Mouse (Mus musculus) forebrain, embryonic 12.5 days (tissue): ENCODE measurements around the gene Pef1. TPM values are rescaled to one million over a fixed set of nuclear protein-coding genes. Genes with fewer than 3 reads are reported as not detected.

Source experiments
- ATAC-seq: fragments of 200-750 bp; cut with Nextera tagmentation; 2 replicates; pipeline ENCODE4 v1.8.0; 2017; ENCODE audit warnings: moderate TSS enrichment; ENCODE audit not compliant: low FRiP score
- H3K27ac ChIP-seq: fragments of 300-500 bp; sonication (generic); 2 replicates; pipeline ENCODE4 v1.5.1; 2016; ENCODE audit warnings: mild to moderate bottlenecking
- H3K27me3 ChIP-seq: fragments of 300-500 bp; sonication (generic); 2 replicates; pipeline ENCODE4 v1.6.1; 2016; ENCODE audit warnings: mild to moderate bottlenecking
- H3K36me3 ChIP-seq: fragments of 300-500 bp; sonication (generic); replicated peaks from 2 replicates; pipeline ENCODE4 v1.6.1; 2016; ENCODE audit warnings: mild to moderate bottlenecking
- H3K4me1 ChIP-seq: fragments of 300-500 bp; sonication (generic); 2 replicates; pipeline ENCODE4 v1.6.1; 2016
- H3K4me2 ChIP-seq: fragments of 300-500 bp; sonication (generic); 2 replicates; pipeline ENCODE4 v1.6.1; 2016; ENCODE audit warnings: mild to moderate bottlenecking, moderate library complexity
- H3K4me3 ChIP-seq: fragments of 300-500 bp; sonication (generic); replicated peaks from 2 replicates; pipeline ENCODE4 v1.5.1; 2016; ENCODE audit warnings: mild to moderate bottlenecking
- H3K9ac ChIP-seq: fragments of 300-500 bp; sonication (generic); 2 replicates; pipeline ENCODE4 v1.6.1; 2016; ENCODE audit warnings: mild to moderate bottlenecking
- H3K9me3 ChIP-seq: fragments of 300-500 bp; sonication (generic); 2 replicates; pipeline ENCODE4 v1.6.1; 2016
- WGBS: fragments of 180-500 bp; shearing (Covaris S2); methylation state at CpG from one replicate; pipeline ENCODE4 v1.1.7; 2016; 5-methylcytosine and 5-hydroxymethylcytosine counted together
- polyA plus RNA-seq: library from polyadenylated mRNA; unstranded; fragments of >200 nt; fragmentation: Nextera tagmentation; extraction: Ambion mirVana; gene quantifications from 2 replicates; pipeline ENCODE4 v1.2.1, GENCODE M21; 2016

The Pef1 gene
- polyA plus RNA-seq, 1 experiment from 2014 or later, result 60.4 TPM

GRCm38 (mm10) chr4:130125164-130125563 is 22.8 kb downstream of the Pef1 start:
- Histone ChIP-seq H3K27ac (no peak overlapping the region), H3K4me3 (no peak overlapping the region), H3K4me2 (no peak overlapping the region), H3K4me1 (no peaks in the 10 kb centered on the region), H3K36me3 (peaks cover 68% of the 10 kb centered on the region), H3K9me3 (no peaks in the 10 kb centered on the region), H3K9ac (no peak overlapping the region), H3K27me3 (no peaks in the 10 kb centered on the region)
- ATAC-seq, result no peak
- WGBS, result 95% methylated on average over 6 of the region's 6 CpGs

- Histone ChIP-seq H3K27me3 (no peaks in the 10 kb centered on the region), H3K36me3 (peaks cover 68% of the 10 kb centered on the region), H3K27ac (no peak overlapping the region), H3K4me1 (0 out of 2 replicates have a peak, but pooled peaks cover 3% of the 10 kb centered on the region), H3K9me3 (no peaks in the 10 kb centered on the region), H3K4me3 (no peak overlapping the region), H3K4me2 (no peak overlapping the region), H3K9ac (no peak overlapping the region)
- WGBS, result 87% methylated on average over 5 of the region's 5 CpGs
- no peak for ATAC-seq
Observed at GRCm38 (mm10) chr4:130125935-130126334, 23.6 kb downstream of the Pef1 start.

- Histone ChIP-seq H3K36me3 (peaks cover 41% of the 10 kb centered on the region), H3K27ac (no peak overlapping the region), H3K27me3 (no peaks in the 10 kb centered on the region), H3K9ac (no peak overlapping the region), H3K4me1 (0 out of 2 replicates have a peak, but pooled peaks cover 3% of the 10 kb centered on the region), H3K9me3 (no peaks in the 10 kb centered on the region), H3K4me2 (no peak overlapping the region), H3K4me3 (no peak overlapping the region)
- ATAC-seq, result no peak
- 86% methylated on average over 5 of the region's 5 CpGs for WGBS
Observed at GRCm38 (mm10) chr4:130128907-130129306, 26.5 kb downstream of the Pef1 start.

- Histone ChIP-seq H3K9ac (no peak overlapping the region), H3K4me2 (no peak overlapping the region), H3K4me3 (no peak overlapping the region), H3K4me1 (0 out of 2 replicates have a peak, but pooled peaks cover 3% of the 10 kb centered on the region), H3K36me3 (peaks cover 29% of the 10 kb centered on the region), H3K27me3 (peaks cover 6% of the 10 kb centered on the region; the same call in 1 of the 2 replicates), H3K27ac (no peak overlapping the region), H3K9me3 (no peaks in the 10 kb centered on the region)
- ATAC-seq, result no peak
- 71% methylated on average over 10 of the region's 10 CpGs for WGBS
Observed at GRCm38 (mm10) chr4:130130082-130130481, 27.7 kb downstream of the Pef1 start.

GRCm38 (mm10) chr4:130130641-130131350 is 28.4 kb downstream of the Pef1 start:
- Histone ChIP-seq H3K4me2 (no peak overlapping the region), H3K36me3 (peaks cover 22% of the 10 kb centered on the region), H3K27ac (no peak overlapping the region), H3K4me3 (no peak overlapping the region), H3K27me3 (peaks cover 6% of the 10 kb centered on the region; the same call in 1 of the 2 replicates), H3K9ac (no peak overlapping the region), H3K4me1 (0 out of 2 replicates have a peak, but pooled peaks cover 3% of the 10 kb centered on the region), H3K9me3 (no peaks in the 10 kb centered on the region)
- no peak for ATAC-seq
- WGBS, result 54% methylated on average over 13 of the region's 13 CpGs

GRCm38 (mm10) chr4:130131448-130132105 is 29.2 kb downstream of the Pef1 start:
- H3K9ac ChIP-seq, result no peak overlapping the region
- WGBS, result 91% methylated on average over 7 of the region's 7 CpGs
- no peak overlapping the region for H3K4me3 ChIP-seq

GRCm38 (mm10) chr4:130133399-130133798 is 31.0 kb downstream of the Pef1 start:
- no peaks in the 10 kb centered on the region for H3K9me3 ChIP-seq
- WGBS, result 71% methylated on average over 6 of the region's 6 CpGs
- H3K36me3 ChIP-seq, result no peaks in the 10 kb centered on the region
- peaks cover 26% of the 10 kb centered on the region for H3K27me3 ChIP-seq
- H3K27ac ChIP-seq, result no peak overlapping the region
- H3K4me2 ChIP-seq, result no peak overlapping the region
- no peak overlapping the region for H3K9ac ChIP-seq
- no peak for ATAC-seq
- no peak overlapping the region for H3K4me3 ChIP-seq
- peaks cover 6% of the 10 kb centered on the region; the same call in 1 of the 2 replicates for H3K4me1 ChIP-seq

More at GRCm38 (mm10) chr4:130131448-130132105, 29.2 kb downstream of the Pef1 start:
- Histone ChIP-seq H3K9me3 (no peaks in the 10 kb centered on the region), H3K36me3 (peaks cover 15% of the 10 kb centered on the region), H3K27ac (no peak overlapping the region), H3K4me2 (no peak overlapping the region), H3K4me1 (0 out of 2 replicates have a peak, but pooled peaks cover 3% of the 10 kb centered on the region), H3K27me3 (peaks cover 8% of the 10 kb centered on the region)
- no peak for ATAC-seq

GRCm38 (mm10) chr4:130138441-130139213 is 36.3 kb downstream of the Pef1 start:
- no peaks in the 10 kb centered on the region for H3K9me3 ChIP-seq
- peaks cover 19% of the 10 kb centered on the region for H3K4me1 ChIP-seq
- WGBS, result under 1% methylated on average over 52 of the region's 57 CpGs
- peaks cover 59% of the 10 kb centered on the region for H3K27me3 ChIP-seq
- ATAC-seq, result peak; percentile 84
- peak overlapping the region; percentile 59 for H3K9ac ChIP-seq
- no peaks in the 10 kb centered on the region for H3K36me3 ChIP-seq
- H3K4me2 ChIP-seq, result peak overlapping the region; percentile 92
- peak overlapping the region; percentile 43 for H3K4me3 ChIP-seq
- no peak overlapping the region for H3K27ac ChIP-seq

- Histone ChIP-seq H3K4me3 (peak within 1 kb of the TSS; percentile 43), H3K27me3 (peaks cover 59% of the 10 kb centered on the region), H3K27ac (no peak within 1 kb of the TSS), H3K4me2 (peak within 1 kb of the TSS; percentile 92), H3K36me3 (no peaks in the 10 kb centered on the region), H3K4me1 (peaks cover 19% of the 10 kb centered on the region), H3K9ac (peak within 1 kb of the TSS; percentile 59), H3K9me3 (no peaks in the 10 kb centered on the region)
- no peak for ATAC-seq
- under 1% methylated on average over 14 of the region's 15 CpGs for WGBS
Observed at GRCm38 (mm10) chr4:130139214-130139492, 36.8 kb downstream of the Pef1 start, which contains the start of gene Hcrtr1. Gene Hcrtr1 (minus strand): TSS chr4:130139359.

- no peaks in the 10 kb centered on the region for H3K36me3 ChIP-seq
- 63% methylated on average over 9 of the region's 9 CpGs for WGBS
- no peak overlapping the region for H3K27ac ChIP-seq
- H3K9ac ChIP-seq, result no peak overlapping the region
- no peak overlapping the region for H3K4me2 ChIP-seq
- H3K27me3 ChIP-seq, result peaks cover 57% of the 10 kb centered on the region
- H3K9me3 ChIP-seq, result no peaks in the 10 kb centered on the region
- H3K4me1 ChIP-seq, result peaks cover 19% of the 10 kb centered on the region
- ATAC-seq, result no peak
- H3K4me3 ChIP-seq, result no peak overlapping the region
Observed at GRCm38 (mm10) chr4:130140992-130141402, 38.6 kb downstream of the Pef1 start.

- Histone ChIP-seq H3K27me3 (peaks cover 52% of the 10 kb centered on the region), H3K36me3 (no peaks in the 10 kb centered on the region), H3K27ac (no peak overlapping the region), H3K9me3 (no peaks in the 10 kb centered on the region), H3K4me2 (no peak overlapping the region), H3K4me3 (no peak overlapping the region), H3K4me1 (peaks cover 19% of the 10 kb centered on the region), H3K9ac (no peak overlapping the region)
- 70% methylated on average over 3 of the region's 3 CpGs for WGBS
- ATAC-seq, result no peak
Observed at GRCm38 (mm10) chr4:130141786-130142185, 39.4 kb downstream of the Pef1 start.

GRCm38 (mm10) chr4:130148405-130148804 is 46.0 kb downstream of the Pef1 start:
- Histone ChIP-seq H3K9me3 (no peaks in the 10 kb centered on the region), H3K4me1 (no peaks in the 10 kb centered on the region), H3K4me3 (no peak overlapping the region), H3K4me2 (no peak overlapping the region), H3K9ac (no peak overlapping the region), H3K36me3 (no peaks in the 10 kb centered on the region), H3K27ac (no peak overlapping the region), H3K27me3 (peaks cover 30% of the 10 kb centered on the region)
- no peak for ATAC-seq
- WGBS, result 85% methylated on average over 10 of the region's 10 CpGs
